ENCODE assay signal across 29 mouse cellular contexts in genomic region chr13:73631837-73632236, GRCm38 (mm10). TPM values are rescaled to one million over a fixed set of nuclear protein-coding genes. Genes with fewer than 3 reads are reported as not detected.
DNase-seq lines count a peak whose midpoint lies in the region; ATAC-seq and TF ChIP-seq lines count a peak whose summit lies in the region.
"Had no signal": no experiment of that assay in that cellular context is flagged by ENCODE, and none has a peak within 500 bp of the region (broad histone marks: within the 10 kb centered on the region; RNA-seq: fewer than 3 reads in every experiment).

No protein-coding gene starts in this region.

- no peak overlapping the region for H3K27ac ChIP-seq in hindbrain, postnatal 0 days
- no peak overlapping the region for H3K27ac ChIP-seq in hindbrain, embryonic 13.5 days
- H3K27ac ChIP-seq in left cerebral cortex, adult 2 months: no peak overlapping the region
- H3K27ac ChIP-seq: forebrain, embryonic 15.5 days; heart, embryonic 10.5 days; heart, embryonic 13.5 days; hindbrain, embryonic 12.5 days had no signal

- no peak for DNase-seq in hindbrain, postnatal 0 days (ENCODE audit: low spot score)
- DNase-seq in left cerebral cortex, adult 2 months (ENCODE audit: extremely low spot score in 1 of 2, low spot score in 2 of 2): no peak
- DNase-seq in left cerebral cortex, adult 18-20 months (ENCODE audit: low spot score in 2 of 2): no peak
- DNase-seq in 3T3-L1 (ENCODE audit: low read depth, low spot score) (peak; percentile 48), NIH3T3 (ENCODE audit: low read depth) (peak; percentile 48)
- DNase-seq: adrenal gland, postnatal 25 days; cerebellum, adult 18-20 months; cerebellum, adult 9-10 months; cerebellum, postnatal 14 days; gastrocnemius, postnatal 25 days; heart, adult 18-20 months; kidney, adult 11 months had no signal

- H3K9me3 ChIP-seq in hindbrain, postnatal 0 days (ENCODE audit: low read length): no peaks in the 10 kb centered on the region
- no peaks in the 10 kb centered on the region for H3K9me3 ChIP-seq in hindbrain, embryonic 13.5 days
- H3K9me3 ChIP-seq: forebrain, embryonic 15.5 days; heart, embryonic 10.5 days; heart, embryonic 13.5 days; hindbrain, embryonic 12.5 days had no signal

- intact Hi-C loops in left cerebral cortex, adult 2 months (cut with DNase I): no loop called here

- WGBS in hindbrain, postnatal 0 days: 91% methylated on average over 3 of the region's 3 CpGs
- WGBS in hindbrain, embryonic 13.5 days: 94% methylated on average over 3 of the region's 3 CpGs

- H3K4me2 ChIP-seq in hindbrain, postnatal 0 days (ENCODE audit: low read depth, low read length): no peak overlapping the region
- H3K4me2 ChIP-seq in hindbrain, embryonic 13.5 days: no peak overlapping the region
- H3K4me2 ChIP-seq: forebrain, embryonic 15.5 days; heart, embryonic 13.5 days; hindbrain, embryonic 12.5 days had no signal

- H3K27me3 ChIP-seq in hindbrain, postnatal 0 days (ENCODE audit: insufficient read depth, low read length): no peaks in the 10 kb centered on the region
- no peaks in the 10 kb centered on the region for H3K27me3 ChIP-seq in hindbrain, embryonic 13.5 days
- H3K27me3 ChIP-seq: forebrain, embryonic 15.5 days; heart, embryonic 13.5 days; hindbrain, embryonic 12.5 days; Patski had no signal

- 0 out of 2 replicates have a peak, but pooled peaks have one; percentile 9 for TF ChIP-seq CTCF in hindbrain, postnatal 0 days (IDR thresholded peaks at IDR 0.05; ENCODE audit: low read depth)
- peak; percentile 32 for TF ChIP-seq CTCF in left cerebral cortex, adult 2 months (IDR thresholded peaks at IDR 0.05)

- ATAC-seq in hindbrain, postnatal 0 days: no peak
- ATAC-seq in hindbrain, embryonic 13.5 days (ENCODE audit: low FRiP score): no peak
- no peak for ATAC-seq in erythroid progenitor cell, adult 5-6 weeks (replicated peaks; ENCODE audit: low FRiP score, poor library complexity, severe bottlenecking)
- ATAC-seq: CD4-positive, CD25-positive, alpha-beta regulatory T cell, adult 4 months; forebrain, embryonic 15.5 days; hindbrain, embryonic 16.5 days; inflammation-experienced regulatory T-cells, adult 6 months; Patski had no signal

- no peak overlapping the region for H3K9ac ChIP-seq in hindbrain, postnatal 0 days (replicated peaks; ENCODE audit: low read length)
- no peak overlapping the region for H3K9ac ChIP-seq in hindbrain, embryonic 13.5 days
- H3K9ac ChIP-seq: forebrain, embryonic 15.5 days; heart, embryonic 13.5 days; hindbrain, embryonic 12.5 days had no signal

- H3K36me3 ChIP-seq in hindbrain, postnatal 0 days (ENCODE audit: insufficient read depth, low read length): no peaks in the 10 kb centered on the region
- peaks cover 29% of the 10 kb centered on the region for H3K36me3 ChIP-seq in hindbrain, embryonic 13.5 days

- no peak overlapping the region for H3K4me3 ChIP-seq in hindbrain, postnatal 0 days (ENCODE audit: low read length)
- H3K4me3 ChIP-seq in hindbrain, embryonic 13.5 days: no peak overlapping the region
- no peak overlapping the region for H3K4me3 ChIP-seq in left cerebral cortex, adult 2 months
- H3K4me3 ChIP-seq: forebrain, embryonic 15.5 days; heart, embryonic 10.5 days; heart, embryonic 13.5 days; hindbrain, embryonic 12.5 days had no signal

- H3K4me1 ChIP-seq in hindbrain, postnatal 0 days (ENCODE audit: insufficient read depth, low read length): peaks cover 12% of the 10 kb centered on the region; the same call in 1 of the 2 replicates
- H3K4me1 ChIP-seq in hindbrain, embryonic 13.5 days (replicated peaks): peaks cover 37% of the 10 kb centered on the region

RNA-seq across cellular contexts. Expression of gene Tert, which starts 5.1 kb away (rescaled TPM):
- 5.6 and 8.0 TPM in 2 replicates for total RNA-seq in hindbrain, postnatal 0 days (2014; rRNA removed)
- 2.6 and 2.7 TPM in 2 replicates for polyA plus RNA-seq in hindbrain, postnatal 0 days (2015; fragmentation: Nextera tagmentation; extraction: Ambion mirVana)
- 5.3 and 8.1 TPM in 2 replicates for polyA plus RNA-seq in hindbrain, embryonic 13.5 days (2015; fragmentation: Nextera tagmentation; extraction: Ambion mirVana)
- total RNA-seq in left cerebral cortex, adult 2 months (2021): 1 to 10 TPM; 4.1 to 4.4 TPM
- total RNA-seq in left cerebral cortex, adult 18-20 months (2021): 1 to 10 TPM; 2.6 to 3.0 TPM
- 2.1 TPM in 1 of 2 replicates, not detected in the other for total RNA-seq in erythroid progenitor cell, adult 5-6 weeks (2015; ENCODE audit: low replicate concordance)
- total RNA-seq in erythroid progenitor cell, adult 5-6 weeks (2017; ENCODE audit: low replicate concordance): 0.77 TPM in 1 of 2 replicates, not detected in the other

RNA-seq across cellular contexts. Expression of gene Clptm1l, which starts 28.0 kb away (rescaled TPM):
- total RNA-seq in hindbrain, postnatal 0 days (2014; rRNA removed): 130 and 150 TPM in 2 replicates
- polyA plus RNA-seq in hindbrain, postnatal 0 days (2015; fragmentation: Nextera tagmentation; extraction: Ambion mirVana): 127 and 131 TPM in 2 replicates
- 118 and 119 TPM in 2 replicates for polyA plus RNA-seq in hindbrain, embryonic 13.5 days (2015; fragmentation: Nextera tagmentation; extraction: Ambion mirVana)
- total RNA-seq in left cerebral cortex, adult 2 months (2021): 100 to 1,000 TPM; 115 to 123 TPM
- 100 to 1,000 TPM; 109 to 128 TPM for total RNA-seq in left cerebral cortex, adult 18-20 months (2021)
- total RNA-seq in erythroid progenitor cell, adult 5-6 weeks (2015; ENCODE audit: low replicate concordance): 86.8 and 99.1 TPM in 2 replicates
- total RNA-seq in erythroid progenitor cell, adult 5-6 weeks (2017; ENCODE audit: low replicate concordance): 30.0 and 51.1 TPM in 2 replicates

RNA-seq across cellular contexts. Expression of gene Slc6a18, which starts 46.0 kb away (rescaled TPM):
- total RNA-seq in hindbrain, postnatal 0 days (2014; rRNA removed): not detected in 2 replicates
- not detected in 2 replicates for polyA plus RNA-seq in hindbrain, postnatal 0 days (2015; fragmentation: Nextera tagmentation; extraction: Ambion mirVana)
- not detected in 2 replicates for polyA plus RNA-seq in hindbrain, embryonic 13.5 days (2015; fragmentation: Nextera tagmentation; extraction: Ambion mirVana)
- not detected for total RNA-seq in left cerebral cortex, adult 2 months (2021)
- not detected for total RNA-seq in left cerebral cortex, adult 18-20 months (2021)
- not detected in 2 replicates for total RNA-seq in erythroid progenitor cell, adult 5-6 weeks (2015; ENCODE audit: low replicate concordance)
- total RNA-seq in erythroid progenitor cell, adult 5-6 weeks (2017; ENCODE audit: low replicate concordance): not detected in 2 replicates
- total RNA-seq: adrenal gland, postnatal 25 days; heart, adult 18-20 months; heart, postnatal 25 days; hematopoietic stem cell, adult 5-6 weeks had no signal
- polyA plus RNA-seq: C2C12; CD4-positive, CD25-positive, alpha-beta regulatory T cell, adult 4 months; embryonic facial prominence, embryonic 11.5 days; embryonic facial prominence, embryonic 14.5 days; forebrain, embryonic 11.5 days; forebrain, embryonic 15.5 days; heart, embryonic 10.5 days; heart, embryonic 13.5 days; heart, embryonic 16.5 days; hindbrain, embryonic 12.5 days; hindbrain, embryonic 16.5 days; inflammation-experienced regulatory T-cells, adult 6 months had no signal

Comparison
In these comparisons a context has a peak if more than half of its experiments do, and no peak if none do; other contexts are left out.
1. DNase-seq: peak in 3T3-L1 (single experiment) and NIH3T3 (single experiment); none in hindbrain, postnatal 0 days (single experiment), left cerebral cortex, adult 2 months (0 of 2) and left cerebral cortex, adult 18-20 months (0 of 2).